ENCODE assay signal across 33 mouse cellular contexts in genomic region chr14:58392055-58392726, GRCm38 (mm10).
DNase-seq lines count a peak whose midpoint lies in the region; ATAC-seq and TF ChIP-seq lines count a peak whose summit lies in the region.
"Had no signal": no experiment of that assay in that cellular context is flagged by ENCODE, and none has a peak within 500 bp of the region (broad histone marks: within the 10 kb centered on the region; RNA-seq: fewer than 3 reads in every experiment).

No protein-coding gene starts in this region.

- TF ChIP-seq CTCF in forebrain, postnatal 0 days (IDR thresholded peaks at IDR 0.05; ENCODE audit: low read depth): no peak
- TF ChIP-seq CTCF in kidney, postnatal 0 days (IDR thresholded peaks at IDR 0.05; ENCODE audit: low read depth): no peak
- TF ChIP-seq CTCF in embryonic fibroblast, embryonic 13.5 days (IDR thresholded peaks at IDR 0.05; ENCODE audit: borderline replicate concordance, insufficient read depth, low read length): no peak

- no peaks in the 10 kb centered on the region for H3K36me3 ChIP-seq in forebrain, postnatal 0 days (ENCODE audit: insufficient read depth)
- no peaks in the 10 kb centered on the region for H3K36me3 ChIP-seq in forebrain, embryonic 12.5 days (replicated peaks)
- no peaks in the 10 kb centered on the region for H3K36me3 ChIP-seq in kidney, postnatal 0 days (ENCODE audit: insufficient read depth, low read length)
- H3K36me3 ChIP-seq in lung, embryonic 16.5 days (ENCODE audit: control insufficient read depth, insufficient read depth, low read length): no peaks in the 10 kb centered on the region
- H3K36me3 ChIP-seq: embryonic facial prominence, embryonic 13.5 days; G1E; heart, embryonic 12.5 days; liver, embryonic 13.5 days; midbrain, embryonic 12.5 days; neural tube, embryonic 13.5 days had no signal

- H3K9me3 ChIP-seq in forebrain, postnatal 0 days (ENCODE audit: low read length): no peaks in the 10 kb centered on the region
- H3K9me3 ChIP-seq in forebrain, embryonic 12.5 days: no peaks in the 10 kb centered on the region
- no peaks in the 10 kb centered on the region for H3K9me3 ChIP-seq in kidney, postnatal 0 days (replicated peaks; ENCODE audit: low read length)
- H3K9me3 ChIP-seq in lung, embryonic 16.5 days (ENCODE audit: control insufficient read depth, low read length): no peaks in the 10 kb centered on the region
- H3K9me3 ChIP-seq: embryonic facial prominence, embryonic 13.5 days; forebrain, embryonic 13.5 days; heart, embryonic 12.5 days; liver, embryonic 13.5 days; midbrain, embryonic 12.5 days; neural tube, embryonic 13.5 days had no signal

- WGBS in forebrain, postnatal 0 days: 78% methylated on average over 9 of the region's 9 CpGs
- WGBS in forebrain, embryonic 12.5 days: 90% methylated on average over 9 of the region's 9 CpGs
- WGBS in kidney, postnatal 0 days: 87% methylated on average over 9 of the region's 9 CpGs
- 57% methylated on average over 9 of the region's 9 CpGs for WGBS in lung, embryonic 16.5 days

- peak; percentile 27 for DNase-seq in forebrain, postnatal 0 days
- peak; percentile 40 for DNase-seq in kidney, postnatal 0 days (ENCODE audit: low spot score)
- DNase-seq in kidney, postnatal 10 days: no peak
- no peak for DNase-seq in lung, postnatal 10 days
- DNase-seq in liver: no peak
- DNase-seq: adrenal gland, postnatal 10 days; cerebellum, adult 11-12 months; cerebellum, adult 9-11 months; embryo, embryonic 11 days; gastrocnemius, adult 2 months; gastrocnemius, postnatal 36 days; heart, adult 2 months; heart, postnatal 10 days; kidney, adult 8-10 months; kidney, postnatal 14 days; left cerebral cortex, postnatal 4 days; liver, embryonic 13.5 days; lung, postnatal 36 days; right cerebral cortex, postnatal 4 days; thymus, postnatal 14 days had no signal

- TF ChIP-seq POLR2A in embryonic fibroblast, embryonic 13.5 days (IDR thresholded peaks at IDR 0.05; ENCODE audit: low read depth, low read length): no peak

- no peak overlapping the region for H3K27ac ChIP-seq in forebrain, postnatal 0 days (ENCODE audit: low read depth, low read length)
- H3K27ac ChIP-seq in forebrain, embryonic 12.5 days: no peak overlapping the region
- no peak overlapping the region for H3K27ac ChIP-seq in kidney, postnatal 0 days
- no peak overlapping the region; the same call in 1 of the 2 replicates for H3K27ac ChIP-seq in lung, embryonic 16.5 days (ENCODE audit: low read length)
- H3K27ac ChIP-seq in embryonic fibroblast, embryonic 13.5 days (ENCODE audit: insufficient read depth, low read length): peak overlapping the region; percentile 30; the same call in 1 of the 2 replicates
- H3K27ac ChIP-seq: embryonic facial prominence, embryonic 13.5 days; forebrain, embryonic 13.5 days; gastrocnemius, adult 2 months; heart, adult 2 months; left cerebral cortex, adult 2 months; liver, embryonic 13.5 days; midbrain, embryonic 12.5 days; neural tube, embryonic 13.5 days had no signal

- no peak overlapping the region for H3K4me3 ChIP-seq in forebrain, postnatal 0 days (ENCODE audit: low read depth, low read length)
- H3K4me3 ChIP-seq in forebrain, embryonic 12.5 days (replicated peaks): no peak overlapping the region
- H3K4me3 ChIP-seq in kidney, postnatal 0 days (replicated peaks; ENCODE audit: low read depth, low read length): no peak overlapping the region
- no peak overlapping the region for H3K4me3 ChIP-seq in lung, embryonic 16.5 days (ENCODE audit: low read length)
- no peak overlapping the region for H3K4me3 ChIP-seq in embryonic fibroblast, embryonic 13.5 days (ENCODE audit: insufficient read depth, low read length)
- H3K4me3 ChIP-seq: embryonic facial prominence, embryonic 13.5 days; forebrain, embryonic 13.5 days; gastrocnemius, adult 2 months; heart, adult 2 months; heart, embryonic 12.5 days; left cerebral cortex, adult 2 months; liver, embryonic 13.5 days; megakaryocyte, embryonic 14.5 days; midbrain, embryonic 12.5 days; myocyte; neural tube, embryonic 13.5 days had no signal

- no peaks in the 10 kb centered on the region for H3K4me1 ChIP-seq in forebrain, postnatal 0 days (ENCODE audit: insufficient read depth)
- H3K4me1 ChIP-seq in forebrain, embryonic 12.5 days: peaks cover 14% of the 10 kb centered on the region
- no peaks in the 10 kb centered on the region for H3K4me1 ChIP-seq in kidney, postnatal 0 days (replicated peaks; ENCODE audit: insufficient read depth, low read length)
- H3K4me1 ChIP-seq in lung, embryonic 16.5 days (replicated peaks; ENCODE audit: control insufficient read depth, insufficient read depth, low read length): peaks cover 2% of the 10 kb centered on the region; the same call in 1 of the 2 replicates
- H3K4me1 ChIP-seq in embryonic fibroblast, embryonic 13.5 days (ENCODE audit: control insufficient read depth, insufficient read depth, low read length): no peaks in the 10 kb centered on the region
- H3K4me1 ChIP-seq: liver, embryonic 13.5 days; megakaryocyte, embryonic 14.5 days; neural tube, embryonic 13.5 days had no signal

- peak; percentile 32; the same call in 1 of the 2 replicates for ATAC-seq in forebrain, postnatal 0 days
- ATAC-seq in forebrain, embryonic 12.5 days (ENCODE audit: low FRiP score): no peak
- ATAC-seq in kidney, postnatal 0 days (replicated peaks; ENCODE audit: low FRiP score, low read depth): no peak
- ATAC-seq in lung, embryonic 16.5 days (ENCODE audit: low read depth): peak; percentile 74
- ATAC-seq: forebrain, embryonic 13.5 days; hindbrain, embryonic 16.5 days had no signal

- H3K4me2 ChIP-seq in forebrain, postnatal 0 days (ENCODE audit: low read depth): no peak overlapping the region
- H3K4me2 ChIP-seq in forebrain, embryonic 12.5 days: no peak overlapping the region
- no peak overlapping the region for H3K4me2 ChIP-seq in kidney, postnatal 0 days (ENCODE audit: low read length)
- no peak overlapping the region for H3K4me2 ChIP-seq in lung, embryonic 16.5 days (ENCODE audit: low read depth, low read length)
- H3K4me2 ChIP-seq: embryonic facial prominence, embryonic 13.5 days; forebrain, embryonic 13.5 days; heart, embryonic 12.5 days; liver, embryonic 13.5 days; midbrain, embryonic 12.5 days; neural tube, embryonic 13.5 days had no signal

- no peaks in the 10 kb centered on the region for H3K27me3 ChIP-seq in forebrain, postnatal 0 days (ENCODE audit: insufficient read depth, low read length)
- H3K27me3 ChIP-seq in forebrain, embryonic 12.5 days: no peaks in the 10 kb centered on the region
- no peaks in the 10 kb centered on the region for H3K27me3 ChIP-seq in kidney, postnatal 0 days (ENCODE audit: insufficient read depth, low read length)
- H3K27me3 ChIP-seq in lung, embryonic 16.5 days (ENCODE audit: control insufficient read depth, insufficient read depth, low read depth, low read length): no peaks in the 10 kb centered on the region
- H3K27me3 ChIP-seq: embryonic facial prominence, embryonic 13.5 days; forebrain, embryonic 13.5 days; heart, embryonic 12.5 days; liver, embryonic 13.5 days; megakaryocyte, embryonic 14.5 days; midbrain, embryonic 12.5 days; neural tube, embryonic 13.5 days had no signal

- H3K9ac ChIP-seq in forebrain, postnatal 0 days: no peak overlapping the region
- H3K9ac ChIP-seq in forebrain, embryonic 12.5 days: no peak overlapping the region
- H3K9ac ChIP-seq in kidney, postnatal 0 days (ENCODE audit: low read depth, low read length): no peak overlapping the region
- no peak overlapping the region for H3K9ac ChIP-seq in lung, embryonic 16.5 days (ENCODE audit: low read length)
- H3K9ac ChIP-seq: embryonic facial prominence, embryonic 13.5 days; forebrain, embryonic 13.5 days; heart, embryonic 12.5 days; liver, embryonic 13.5 days; midbrain, embryonic 12.5 days; neural tube, embryonic 13.5 days had no signal

Comparison
In these comparisons a context has a peak if more than half of its experiments do, and no peak if none do; other contexts are left out.
1. ATAC-seq: peak in forebrain, postnatal 0 days (single experiment) and lung, embryonic 16.5 days (single experiment); none in forebrain, embryonic 12.5 days (single experiment) and kidney, postnatal 0 days (single experiment).
2. DNase-seq: peak in forebrain, postnatal 0 days (single experiment) and kidney, postnatal 0 days (single experiment); none in kidney, postnatal 10 days (single experiment), lung, postnatal 10 days (single experiment) and liver (single experiment).